Mouse (Mus musculus) lung, embryonic 14.5 days (tissue): ENCODE results near the gene Nrxn3. TPM values are rescaled to one million over a fixed set of nuclear protein-coding genes. Genes with fewer than 3 reads are reported as not detected.
A peak's percentile ranks its signal among the peaks of the same experiment; 100 is the strongest.

ENCODE experiments used
- ATAC-seq: fragments of 200-750 bp; cut with Nextera tagmentation; 2 replicates; pipeline ENCODE4 v1.8.0; 2017; ENCODE audit warnings: mild to moderate bottlenecking, moderate TSS enrichment, moderate library complexity; ENCODE audit not compliant: insufficient read depth
- DNase-seq: peaks from one replicate; pipeline ENCODE4 v3.0.0-alpha.2; 2015
- H3K27ac ChIP-seq: fragments of 300-500 bp; sonication (generic); 2 replicates; pipeline ENCODE4 v1.5.1; 2014; ENCODE audit warnings: low read depth, mild to moderate bottlenecking, moderate library complexity
- H3K27me3 ChIP-seq: fragments of 300-500 bp; sonication (generic); 2 replicates; pipeline ENCODE4 v1.6.1; 2014; ENCODE audit warnings: low read length, control low read depth; ENCODE audit not compliant: insufficient read depth
- H3K36me3 ChIP-seq: fragments of 300-500 bp; sonication (generic); 2 replicates; pipeline ENCODE4 v1.6.1; 2014; ENCODE audit warnings: control low read depth; ENCODE audit not compliant: insufficient read depth
- H3K4me1 ChIP-seq: fragments of 300-500 bp; sonication (generic); 2 replicates; pipeline ENCODE4 v1.6.1; 2014; ENCODE audit warnings: antibody characterized with exemption, control low read depth; ENCODE audit not compliant: insufficient read depth
- H3K4me2 ChIP-seq: fragments of 300-500 bp; sonication (generic); 2 replicates; pipeline ENCODE4 v1.6.1; 2014; ENCODE audit warnings: mild to moderate bottlenecking
- H3K4me3 ChIP-seq: fragments of 300-500 bp; sonication (generic); 2 replicates; pipeline ENCODE4 v1.5.1; 2014; ENCODE audit warnings: low read depth, low read length
- H3K9ac ChIP-seq: fragments of 300-500 bp; sonication (generic); 2 replicates; pipeline ENCODE4 v1.6.1; 2014
- H3K9me3 ChIP-seq: fragments of 300-500 bp; sonication (generic); 2 replicates; pipeline ENCODE4 v1.6.1; 2016; ENCODE audit warnings: low read depth, low read length, control low read depth
- CTCF ChIP-seq: IDR thresholded peaks from 2 replicates; pipeline ENCODE4 v1.5.1; 2016; ENCODE audit warnings: antibody characterized with exemption, low read depth
- WGBS: fragments of 180-500 bp; shearing (Covaris S2); extraction: QIAGEN DNeasy Blood & Tissue Kit; methylation state at CpG from one replicate; pipeline ENCODE4 v1.1.7; 2014; 5-methylcytosine and 5-hydroxymethylcytosine counted together
- polyA plus RNA-seq: library from polyadenylated mRNA; unstranded; fragments of >200 nt; fragmentation: Nextera tagmentation; extraction: Ambion mirVana; gene quantifications from 2 replicates; pipeline ENCODE4 v1.2.1, GENCODE M21; 2014

Nrxn3 gene
- polyA plus RNA-seq, 1 experiment from 2014 or later = 3.9 TPM

GRCm38 (mm10) chr12:88726316-88726715 is 3.6 kb downstream of the Nrxn3 start:
- Histone ChIP-seq H3K9me3 (no peaks in the 10 kb centered on the region), H3K27ac (no peak overlapping the region), H3K9ac (no peak overlapping the region), H3K4me1 (no peaks in the 10 kb centered on the region), H3K4me2 (no peak overlapping the region), H3K27me3 (no peaks in the 10 kb centered on the region), H3K36me3 (no peaks in the 10 kb centered on the region), H3K4me3 (no peak overlapping the region)
- no peak for ATAC-seq
- DNase-seq = no peak
- 89% methylated on average over 13 of the region's 13 CpGs for WGBS
- no peak for TF ChIP-seq CTCF

DNA sequence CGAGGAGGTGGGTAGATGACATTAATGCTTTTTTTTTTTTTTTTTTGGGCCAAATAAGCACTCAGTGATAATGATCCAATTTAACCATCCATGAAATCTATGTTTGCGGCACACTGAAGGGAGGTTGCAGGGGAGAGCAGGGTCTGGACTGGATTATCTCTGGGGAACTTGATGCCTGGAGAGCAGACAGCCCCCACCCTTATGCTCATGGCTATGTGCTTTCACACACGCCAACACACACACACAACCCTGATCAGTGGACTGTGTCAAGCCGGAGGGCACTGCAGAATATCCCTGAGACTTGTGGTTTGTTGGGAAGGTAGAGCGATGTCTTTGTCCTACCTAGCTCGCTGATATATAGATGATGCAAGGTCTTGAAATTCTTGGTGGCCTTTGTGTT is 4.1 kb downstream of the Nrxn3 start:
- no peak for ATAC-seq
- DNase-seq = no peak
- Histone ChIP-seq H3K27me3 (no peaks in the 10 kb centered on the region), H3K9ac (no peak overlapping the region), H3K4me2 (no peak overlapping the region), H3K9me3 (no peaks in the 10 kb centered on the region), H3K36me3 (no peaks in the 10 kb centered on the region), H3K27ac (no peak overlapping the region), H3K4me3 (no peak overlapping the region), H3K4me1 (no peaks in the 10 kb centered on the region)
- no peak for TF ChIP-seq CTCF
- WGBS = 75% methylated on average over 6 of the region's 6 CpGs

DNA sequence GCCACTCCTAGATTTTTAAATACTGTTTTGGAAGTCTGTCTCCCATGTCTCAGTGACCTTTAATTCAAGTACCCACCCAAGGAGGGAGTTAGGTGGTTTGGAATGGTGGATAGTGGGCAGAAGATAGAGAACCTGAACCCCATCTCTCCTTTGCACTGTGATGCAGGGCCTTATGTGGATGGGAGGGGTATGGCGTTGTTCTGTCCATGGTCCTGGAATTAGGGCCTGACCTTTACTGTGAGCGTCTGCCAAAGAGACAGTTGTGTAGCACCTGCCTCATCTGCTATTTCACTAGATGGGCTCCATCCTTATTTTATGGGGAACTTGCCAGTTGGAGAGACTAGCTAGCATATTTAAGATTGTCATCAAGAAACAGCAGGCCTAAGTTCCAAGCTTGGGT is 8.0 kb downstream of the Nrxn3 start:
- Histone ChIP-seq H3K27me3 (no peaks in the 10 kb centered on the region), H3K9ac (no peak overlapping the region), H3K27ac (no peak overlapping the region), H3K9me3 (no peaks in the 10 kb centered on the region), H3K36me3 (no peaks in the 10 kb centered on the region), H3K4me3 (no peak overlapping the region), H3K4me2 (no peak overlapping the region), H3K4me1 (no peaks in the 10 kb centered on the region)
- TF ChIP-seq CTCF = no peak
- ATAC-seq (no peak), DNase-seq (peak; percentile 14)
- WGBS = 26% methylated on average over 2 of the region's 2 CpGs

- Histone ChIP-seq H3K27me3 (no peaks in the 10 kb centered on the region), H3K4me2 (no peak overlapping the region), H3K4me1 (no peaks in the 10 kb centered on the region), H3K9me3 (no peaks in the 10 kb centered on the region), H3K36me3 (no peaks in the 10 kb centered on the region), H3K4me3 (no peak overlapping the region), H3K9ac (no peak overlapping the region), H3K27ac (no peak overlapping the region)
- 52% methylated on average over 1 of the region's 1 CpGs for WGBS
- ATAC-seq = no peak
- TF ChIP-seq CTCF = no peak
- no peak for DNase-seq
Measured at GRCm38 (mm10) chr12:88735045-88735444, 12.4 kb downstream of the Nrxn3 start.

GRCm38 (mm10) chr12:88737081-88737480 is 14.4 kb downstream of the Nrxn3 start:
- Histone ChIP-seq H3K4me2 (no peak overlapping the region), H3K9me3 (no peaks in the 10 kb centered on the region), H3K27me3 (no peaks in the 10 kb centered on the region), H3K4me3 (no peak overlapping the region), H3K36me3 (no peaks in the 10 kb centered on the region), H3K27ac (no peak overlapping the region), H3K9ac (no peak overlapping the region), H3K4me1 (no peaks in the 10 kb centered on the region)
- ATAC-seq (no peak), DNase-seq (no peak)
- TF ChIP-seq CTCF = no peak
- WGBS = 70% methylated on average over 4 of the region's 4 CpGs

- WGBS = 63% methylated on average over 4 of the region's 4 CpGs
- Histone ChIP-seq H3K27ac (no peak overlapping the region), H3K4me2 (no peak overlapping the region), H3K27me3 (no peaks in the 10 kb centered on the region), H3K4me3 (no peak overlapping the region), H3K9me3 (no peaks in the 10 kb centered on the region), H3K9ac (no peak overlapping the region), H3K4me1 (no peaks in the 10 kb centered on the region), H3K36me3 (no peaks in the 10 kb centered on the region)
- no peak for TF ChIP-seq CTCF
- DNase-seq = no peak
- no peak for ATAC-seq
Measured at GRCm38 (mm10) chr12:88738616-88739015, 15.9 kb downstream of the Nrxn3 start.

- H3K9me3 ChIP-seq = no peaks in the 10 kb centered on the region
- ATAC-seq = no peak
Measured at GRCm38 (mm10) chr12:88746788-88747187, 24.1 kb downstream of the Nrxn3 start.

DNA sequence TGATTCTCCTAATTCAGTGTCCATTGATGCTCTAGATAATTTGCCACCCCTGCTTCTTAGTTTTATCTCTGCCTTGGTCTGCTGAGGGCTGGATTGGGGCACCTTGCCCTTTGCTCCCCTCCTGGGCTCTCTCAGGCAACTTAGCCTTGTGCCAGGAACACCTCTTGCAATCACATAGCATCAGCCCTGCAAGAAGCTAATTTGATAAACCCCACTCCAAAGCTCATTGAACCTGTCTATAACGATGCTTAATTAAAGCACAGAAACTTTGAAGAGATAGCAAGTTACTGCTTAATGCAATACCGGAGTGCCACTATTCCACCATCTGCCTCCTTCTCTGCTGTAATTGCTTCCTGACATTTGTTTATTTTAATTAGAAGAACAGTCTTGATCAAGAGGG is 42.1 kb downstream of the Nrxn3 start:
- Histone ChIP-seq H3K9ac (no peak overlapping the region), H3K9me3 (no peaks in the 10 kb centered on the region), H3K27me3 (no peaks in the 10 kb centered on the region), H3K36me3 (no peaks in the 10 kb centered on the region), H3K4me2 (no peak overlapping the region), H3K4me3 (no peak overlapping the region), H3K4me1 (no peaks in the 10 kb centered on the region), H3K27ac (no peak overlapping the region)
- no peak for ATAC-seq
- DNase-seq = no peak
- TF ChIP-seq CTCF = no peak
- 22% methylated on average over 2 of the region's 2 CpGs for WGBS

More at GRCm38 (mm10) chr12:88746788-88747187, 24.1 kb downstream of the Nrxn3 start:
- 54% methylated on average over 5 of the region's 5 CpGs for WGBS
- H3K4me3 ChIP-seq = no peak overlapping the region
- no peak for TF ChIP-seq CTCF
- H3K9ac ChIP-seq = no peak overlapping the region
- no peak overlapping the region for H3K27ac ChIP-seq
- H3K36me3 ChIP-seq = no peaks in the 10 kb centered on the region
- no peak overlapping the region for H3K4me2 ChIP-seq
- DNase-seq = no peak
- no peaks in the 10 kb centered on the region for H3K27me3 ChIP-seq
- no peaks in the 10 kb centered on the region for H3K4me1 ChIP-seq
